Mouse (Mus musculus) ES-Bruce4 (cell line): ENCODE measurements at regions not wholly inside any gene's neighbourhood (a gene's known extent, or its start where the extent isn't known, plus 50 kb on each side); places are given as distances from the start of the nearest gene placed in this dataset.

ENCODE experiments used
- CTCF ChIP-seq: IDR thresholded peaks from one replicate; pipeline ENCODE4 v1.8.1; 2011; ENCODE audit warnings: low read depth, low read length
- EP300 ChIP-seq: IDR thresholded peaks from 2 replicates; pipeline ENCODE4 v1.6.1; 2011; ENCODE audit warnings: low read depth, low read length; ENCODE audit not compliant: insufficient read depth
- POLR2A ChIP-seq: IDR thresholded peaks from one replicate; pipeline ENCODE4 v1.8.1; 2011; ENCODE audit warnings: low read length; ENCODE audit not compliant: insufficient read depth

DNA sequence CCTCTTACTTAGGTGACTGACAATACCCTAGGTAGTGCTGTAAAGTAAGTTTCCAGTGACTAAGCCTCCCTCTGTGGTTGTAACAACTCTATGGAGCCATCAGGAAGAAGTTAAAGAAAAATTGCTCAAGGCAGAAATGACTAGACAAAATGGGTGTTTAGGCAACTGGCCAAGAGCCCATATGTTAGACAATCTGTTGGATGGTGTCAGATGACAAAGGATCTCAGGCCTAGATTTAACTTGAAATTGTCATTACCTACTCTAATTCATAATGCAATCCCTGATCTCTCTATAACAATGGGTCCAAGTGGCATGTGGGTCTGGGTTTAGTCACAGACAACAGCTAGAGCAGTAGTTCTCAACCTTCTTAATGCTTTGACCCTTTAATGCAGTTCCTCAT is 416.9 kb upstream of the Igfbp3 start:
- TF ChIP-seq CTCF (no peak), POLR2A (no peak), EP300 (no peak)
